Comparison of ENCODE assay signal across 9 mouse cellular contexts in genomic region chr11:81613869-81614620, GRCm38 (mm10).
DNase-seq lines count a peak whose midpoint lies in the region; ATAC-seq lines count a peak whose summit lies in the region.
"Had no signal": no experiment of that assay in that cellular context is flagged by ENCODE, and none has a peak within 500 bp of the region (broad histone marks: within the 10 kb centered on the region; RNA-seq: fewer than 3 reads in every experiment).

No protein-coding gene starts in this region.

- H3K4me1 ChIP-seq in heart, embryonic 15.5 days (replicated peaks), result peaks cover 11% of the 10 kb centered on the region
- peaks cover 31% of the 10 kb centered on the region for H3K4me1 ChIP-seq in hindbrain, embryonic 13.5 days (replicated peaks)
- peaks cover 19% of the 10 kb centered on the region for H3K4me1 ChIP-seq in midbrain, embryonic 12.5 days

- no peak for ATAC-seq in heart, embryonic 15.5 days (replicated peaks; ENCODE audit: insufficient number of reproducible peaks, insufficient read depth, low FRiP score, low read depth)
- ATAC-seq in hindbrain, embryonic 13.5 days (ENCODE audit: low FRiP score), result no peak
- ATAC-seq in midbrain, embryonic 12.5 days (ENCODE audit: low FRiP score, low read depth), result no peak; the same call in 1 of the 2 replicates

- H3K27me3 ChIP-seq in heart, embryonic 15.5 days, result peaks cover 34% of the 10 kb centered on the region
- H3K27me3 ChIP-seq in hindbrain, embryonic 13.5 days, result peaks cover 16% of the 10 kb centered on the region
- peaks cover 23% of the 10 kb centered on the region for H3K27me3 ChIP-seq in midbrain, embryonic 12.5 days

- H3K9me3 ChIP-seq in heart, embryonic 15.5 days (replicated peaks), result no peaks in the 10 kb centered on the region
- no peaks in the 10 kb centered on the region for H3K9me3 ChIP-seq in hindbrain, embryonic 13.5 days
- no peaks in the 10 kb centered on the region for H3K9me3 ChIP-seq in midbrain, embryonic 12.5 days

- 0 out of 2 replicates have a peak overlapping the region, but pooled peaks have one; percentile 20 for H3K4me3 ChIP-seq in heart, embryonic 15.5 days
- H3K4me3 ChIP-seq in hindbrain, embryonic 13.5 days, result 0 out of 2 replicates have a peak overlapping the region, but pooled peaks have one; percentile 17
- 0 out of 2 replicates have a peak overlapping the region, but pooled peaks have one; percentile 32 for H3K4me3 ChIP-seq in midbrain, embryonic 12.5 days
- H3K4me3 ChIP-seq: erythroblast, embryonic 14.5 days had no signal

- H3K4me2 ChIP-seq in heart, embryonic 15.5 days, result peak overlapping the region; percentile 56
- peak overlapping the region; percentile 51 for H3K4me2 ChIP-seq in hindbrain, embryonic 13.5 days
- H3K4me2 ChIP-seq in midbrain, embryonic 12.5 days (replicated peaks), result peak overlapping the region; percentile 57

- DNase-seq in heart, postnatal 36 days, result no peak
- peak; percentile 30 for DNase-seq in ZHBTc4 (ENCODE audit: low read depth, low spot score)
- DNase-seq in right cerebral cortex, postnatal 14 days, result no peak
- DNase-seq in cerebellum, adult 9-11 months, result no peak
- DNase-seq in retina, embryonic 14.5 days (ENCODE audit: low spot score), result no peak

- intact Hi-C loops in heart, postnatal 36 days (cut with DNase I), result loop anchor here (1.0 to 10.0 kb wide), 4 partner anchors 26 to 919 kb away; no protein-coding TSS in a partner anchor

- no peak overlapping the region for H3K27ac ChIP-seq in heart, embryonic 15.5 days
- H3K27ac ChIP-seq in hindbrain, embryonic 13.5 days, result no peak overlapping the region
- H3K27ac ChIP-seq in midbrain, embryonic 12.5 days (replicated peaks), result no peak overlapping the region

- 24% methylated on average over 10 of the region's 10 CpGs for WGBS in heart, embryonic 15.5 days
- WGBS in hindbrain, embryonic 13.5 days, result 27% methylated on average over 10 of the region's 10 CpGs
- 29% methylated on average over 10 of the region's 10 CpGs for WGBS in midbrain, embryonic 12.5 days

- H3K36me3 ChIP-seq in heart, embryonic 15.5 days, result no peaks in the 10 kb centered on the region
- H3K36me3 ChIP-seq in hindbrain, embryonic 13.5 days, result no peaks in the 10 kb centered on the region
- no peaks in the 10 kb centered on the region for H3K36me3 ChIP-seq in midbrain, embryonic 12.5 days

- H3K9ac ChIP-seq in heart, embryonic 15.5 days, result no peak overlapping the region
- 0 out of 2 replicates have a peak overlapping the region, but pooled peaks have one; percentile 19 for H3K9ac ChIP-seq in hindbrain, embryonic 13.5 days
- peak overlapping the region; percentile 21; the same call in 1 of the 2 replicates for H3K9ac ChIP-seq in midbrain, embryonic 12.5 days (replicated peaks)
